Mouse (Mus musculus): ENCODE results near the gene Rab3ip. TPM values are rescaled to one million over a fixed set of nuclear protein-coding genes. Genes with fewer than 3 reads are reported as not detected.

The Rab3ip gene
- polyA plus RNA-seq, 1 experiment: 29.1 TPM

DNA sequence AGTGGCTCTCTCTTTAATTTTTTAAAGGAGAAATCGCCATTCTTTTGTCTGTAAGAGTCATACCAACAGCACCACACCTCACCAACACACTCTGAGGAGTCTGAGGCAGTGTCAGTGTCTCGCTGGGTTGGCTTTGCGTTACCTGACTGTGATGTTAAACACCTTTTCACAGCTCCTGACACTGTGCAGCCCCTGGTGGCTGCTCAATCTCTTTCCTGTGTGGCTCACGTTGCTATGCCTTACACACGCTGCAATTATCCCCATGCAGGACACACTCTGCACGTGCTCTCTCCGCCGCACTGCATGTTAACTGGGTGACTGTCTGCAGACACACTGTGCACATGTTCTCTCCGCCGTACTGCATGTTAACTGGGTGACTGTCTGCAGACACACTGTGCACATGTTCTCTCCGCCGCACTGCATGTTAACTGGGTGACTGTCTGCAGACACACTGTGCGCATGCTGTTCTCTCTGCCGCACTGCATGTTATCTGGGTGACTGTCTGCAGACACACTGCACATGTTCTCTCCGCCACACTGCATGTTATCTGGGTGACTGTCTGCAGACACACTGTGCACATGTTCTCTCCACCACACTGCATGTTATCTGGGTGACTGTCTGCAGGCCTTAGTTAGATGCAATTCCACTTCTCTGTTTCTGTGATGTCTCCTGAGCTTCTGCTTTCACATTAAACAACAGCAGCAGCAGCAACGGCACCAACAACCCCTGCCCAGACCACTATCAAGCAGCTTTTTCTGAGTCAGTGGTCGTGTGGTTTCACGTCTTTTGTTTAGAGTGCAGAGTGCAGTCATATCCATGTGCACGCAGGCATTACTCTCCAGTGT lies 26.7 kb downstream of the Rab3ip start:
- Histone ChIP-seq H3K36me3 (ENCODE audit: control insufficient read depth, insufficient read depth) (peaks cover 20% of the 10 kb centered on the region), H3K4me3 (no peak overlapping the region), H3K79me2 (ENCODE audit: control insufficient read depth, insufficient read depth) (no peaks in the 10 kb centered on the region), H3K4me2 (ENCODE audit: low read depth) (no peak overlapping the region), H3ac (ENCODE audit: control insufficient read depth, insufficient read length) (no peak overlapping the region), H3K27me3 (ENCODE audit: control insufficient read depth, insufficient read depth, insufficient read length) (no peaks in the 10 kb centered on the region)
- TF ChIP-seq TCF12 (IDR thresholded peaks at IDR 0.05; ENCODE audit: insufficient read depth, poor library complexity, severe bottlenecking): no peak
- TF ChIP-seq MAX (IDR thresholded peaks at IDR 0.05; ENCODE audit: low read depth): no peak

DNA sequence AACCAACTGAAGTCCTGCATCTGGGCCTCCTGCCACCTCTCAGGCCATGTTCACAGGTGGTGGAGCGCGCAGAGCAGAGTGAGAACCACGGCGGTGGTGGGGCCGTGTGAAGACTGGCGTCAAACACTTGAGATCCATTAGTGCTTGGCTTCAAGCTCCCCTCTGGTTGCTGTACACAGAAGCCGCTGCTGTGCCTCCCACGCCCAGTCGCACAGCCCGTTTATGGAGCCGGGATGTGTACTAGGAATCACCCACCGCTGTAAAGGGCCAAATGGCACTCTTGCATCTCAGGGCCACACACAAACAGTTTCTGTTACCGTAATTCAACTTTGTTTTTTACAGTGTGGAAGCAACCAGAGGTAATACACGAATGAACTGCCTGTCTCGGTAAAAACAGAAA lies 28.4 kb downstream of the Rab3ip start:
- TF ChIP-seq MYOG (IDR thresholded peaks at IDR 0.05; ENCODE audit: control insufficient read depth in 1 of 3, insufficient read depth in 1 of 3, insufficient read length in 2 of 3, low read depth in 2 of 3): no peak
- no peak for TF ChIP-seq E2F4 (IDR thresholded peaks at IDR 0.05; ENCODE audit: insufficient read depth)
- TF ChIP-seq SRF (IDR thresholded peaks at IDR 0.05; ENCODE audit: control insufficient read depth, insufficient read length, low read depth): no peak
- no peak for TF ChIP-seq CEBPB (IDR thresholded peaks at IDR 0.05; ENCODE audit: insufficient read depth, poor library complexity, severe bottlenecking)
- no peak for TF ChIP-seq REST (IDR thresholded peaks at IDR 0.05; ENCODE audit: insufficient read depth, insufficient read length)
- no peak for TF ChIP-seq TCF12 (IDR thresholded peaks at IDR 0.05; ENCODE audit: insufficient read depth, poor library complexity, severe bottlenecking)
- TF ChIP-seq MAX (IDR thresholded peaks at IDR 0.05; ENCODE audit: low read depth): no peak
- no peak for TF ChIP-seq TCF3 (IDR thresholded peaks at IDR 0.05; ENCODE audit: insufficient read length, low read depth)
- no peak for TF ChIP-seq POLR2AphosphoS2 (IDR thresholded peaks at IDR 0.05; ENCODE audit: insufficient read length, low read depth)
- no peak for TF ChIP-seq USF1 (IDR thresholded peaks at IDR 0.05; ENCODE audit: low read depth)
- TF ChIP-seq MYOD1 (IDR thresholded peaks at IDR 0.05; ENCODE audit: control insufficient read depth in 1 of 3, insufficient read length in 2 of 3, low read depth in 2 of 3): no peak
- TF ChIP-seq POLR2A (IDR thresholded peaks at IDR 0.05; ENCODE audit: insufficient read length, low read depth): no peak
- no peaks in the 10 kb centered on the region for H3K27me3 ChIP-seq (ENCODE audit: control insufficient read depth, insufficient read depth, insufficient read length)
- H3ac ChIP-seq (ENCODE audit: control insufficient read depth, insufficient read length): no peak overlapping the region
- H3K4me3 ChIP-seq: no peak overlapping the region
- no peak overlapping the region for H3K4me2 ChIP-seq (ENCODE audit: low read depth)
- H3K79me2 ChIP-seq (ENCODE audit: control insufficient read depth, insufficient read depth): no peaks in the 10 kb centered on the region
- H3K36me3 ChIP-seq (ENCODE audit: control insufficient read depth, insufficient read depth): peaks cover 24% of the 10 kb centered on the region

DNA sequence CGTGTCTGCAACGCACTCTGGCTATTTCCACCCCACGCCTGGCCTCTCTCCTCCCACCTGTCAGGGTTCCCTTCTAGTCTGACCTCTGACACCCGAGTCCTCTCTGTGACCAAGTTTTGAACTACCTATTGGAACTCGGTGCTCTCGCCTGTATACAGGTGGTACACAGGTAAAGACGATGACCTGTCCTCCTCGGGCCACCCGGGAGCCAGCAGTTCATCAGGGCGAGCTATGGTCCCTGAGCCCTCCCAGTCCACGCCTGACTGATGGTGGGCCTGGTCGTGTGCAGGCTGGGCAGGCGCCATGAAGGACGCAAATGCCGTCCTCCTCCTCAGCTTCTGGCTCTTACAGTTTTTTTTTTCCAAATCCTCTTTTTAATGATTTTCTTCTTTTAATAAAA lies 29.2 kb downstream of the Rab3ip start:
- Histone ChIP-seq H3K4me2 (ENCODE audit: low read depth) (no peak overlapping the region), H3K4me3 (no peak overlapping the region), H3ac (ENCODE audit: control insufficient read depth, insufficient read length) (no peak overlapping the region), H3K27me3 (ENCODE audit: control insufficient read depth, insufficient read depth, insufficient read length) (no peaks in the 10 kb centered on the region), H3K36me3 (ENCODE audit: control insufficient read depth, insufficient read depth) (peaks cover 21% of the 10 kb centered on the region), H3K79me2 (ENCODE audit: control insufficient read depth, insufficient read depth) (no peaks in the 10 kb centered on the region)
- TF ChIP-seq CEBPB (IDR thresholded peaks at IDR 0.05; ENCODE audit: insufficient read depth, poor library complexity, severe bottlenecking) (no peak), SRF (IDR thresholded peaks at IDR 0.05; ENCODE audit: control insufficient read depth, insufficient read length, low read depth) (no peak), USF1 (IDR thresholded peaks at IDR 0.05; ENCODE audit: low read depth) (no peak)

DNA sequence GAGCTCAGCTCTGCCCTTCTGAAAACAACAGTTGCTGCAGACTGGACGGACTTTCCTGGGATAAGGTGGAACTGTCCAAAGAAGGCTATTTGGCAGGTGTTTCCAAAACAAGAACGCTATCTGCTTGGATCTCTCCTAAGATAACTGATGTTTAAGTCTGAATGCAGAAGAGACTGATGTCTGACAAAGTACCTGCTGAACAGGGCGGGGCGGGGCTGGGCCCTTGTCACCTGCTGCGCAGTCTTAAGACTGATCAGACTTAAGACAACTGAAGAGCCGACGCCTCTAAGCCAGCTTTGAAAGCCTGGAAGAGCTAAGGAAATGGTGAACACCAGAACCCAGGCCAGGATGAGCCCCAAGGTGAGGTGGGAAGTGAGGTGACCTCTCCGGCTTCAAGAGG lies 29.9 kb downstream of the Rab3ip start:
- TF ChIP-seq MAX (IDR thresholded peaks at IDR 0.05; ENCODE audit: low read depth): no peak
- no peak for TF ChIP-seq USF1 (IDR thresholded peaks at IDR 0.05; ENCODE audit: low read depth)
- no peak for TF ChIP-seq POLR2AphosphoS2 (IDR thresholded peaks at IDR 0.05; ENCODE audit: insufficient read length, low read depth)
- TF ChIP-seq REST (IDR thresholded peaks at IDR 0.05; ENCODE audit: insufficient read depth, insufficient read length): no peak
- no peak for TF ChIP-seq CEBPB (IDR thresholded peaks at IDR 0.05; ENCODE audit: insufficient read depth, poor library complexity, severe bottlenecking)
- TF ChIP-seq MYOD1 (IDR thresholded peaks at IDR 0.05; ENCODE audit: control insufficient read depth in 1 of 3, insufficient read length in 2 of 3, low read depth in 2 of 3): no peak
- no peak for TF ChIP-seq E2F4 (IDR thresholded peaks at IDR 0.05; ENCODE audit: insufficient read depth)
- Histone ChIP-seq H3K4me3 (no peak overlapping the region), H3ac (ENCODE audit: control insufficient read depth, insufficient read length) (no peak overlapping the region), H3K4me2 (ENCODE audit: low read depth) (no peak overlapping the region), H3K79me2 (ENCODE audit: control insufficient read depth, insufficient read depth) (no peaks in the 10 kb centered on the region), H3K27me3 (ENCODE audit: control insufficient read depth, insufficient read depth, insufficient read length) (no peaks in the 10 kb centered on the region), H3K36me3 (ENCODE audit: control insufficient read depth, insufficient read depth) (peaks cover 13% of the 10 kb centered on the region)

DNA sequence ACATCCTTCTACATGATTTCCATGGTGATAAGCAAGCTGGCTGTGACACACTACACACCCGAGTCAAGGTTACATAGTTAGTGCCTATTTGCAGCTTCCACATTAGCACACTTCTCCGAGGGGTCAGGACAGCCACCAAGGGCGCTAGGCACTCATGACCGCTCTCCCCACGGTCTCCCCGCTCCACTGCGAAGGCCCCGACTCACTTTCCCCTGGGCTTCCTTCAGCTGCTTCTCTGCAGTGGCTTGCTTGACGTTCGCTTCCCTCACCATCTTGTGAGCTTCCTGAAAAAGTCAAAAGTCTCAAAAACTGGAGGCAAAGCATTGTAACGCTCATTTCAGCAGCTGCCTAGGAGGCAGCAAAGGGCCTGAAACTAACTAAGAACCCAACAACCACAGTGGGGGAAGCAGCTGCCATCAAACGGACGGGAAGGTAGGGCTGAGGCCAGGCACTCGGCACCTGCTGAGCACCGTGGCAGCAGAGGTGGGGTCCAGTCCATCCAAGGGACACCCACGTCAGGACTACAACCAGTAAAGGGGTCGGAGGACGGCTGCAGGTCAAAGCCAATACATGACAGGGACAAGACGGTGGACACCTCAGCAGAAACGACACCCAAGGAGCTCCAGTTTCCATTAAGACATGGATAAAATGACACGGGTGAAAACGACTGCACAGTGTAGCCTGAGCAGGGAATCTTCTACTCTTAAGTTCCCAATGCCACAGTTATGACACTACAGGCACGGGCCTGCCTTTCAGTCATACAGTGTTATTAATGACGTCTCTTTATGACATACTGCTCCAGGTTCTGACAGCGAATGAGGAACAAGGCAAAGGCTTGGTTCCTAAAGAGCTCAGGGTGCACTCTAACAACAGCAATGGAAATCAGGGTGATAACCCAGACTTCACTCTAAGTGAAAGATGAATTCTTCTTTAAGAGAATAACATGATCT lies 30.9 kb downstream of the Rab3ip start:
- TF ChIP-seq REST (IDR thresholded peaks at IDR 0.05; ENCODE audit: insufficient read depth, insufficient read length) (no peak), MYOG (IDR thresholded peaks at IDR 0.05; ENCODE audit: control insufficient read depth in 1 of 3, insufficient read depth in 1 of 3, insufficient read length in 2 of 3, low read depth in 2 of 3) (no peak), USF1 (IDR thresholded peaks at IDR 0.05; ENCODE audit: low read depth) (no peak), E2F4 (IDR thresholded peaks at IDR 0.05; ENCODE audit: insufficient read depth) (no peak), MYOD1 (IDR thresholded peaks at IDR 0.05; ENCODE audit: control insufficient read depth in 1 of 3, insufficient read length in 2 of 3, low read depth in 2 of 3) (no peak), TCF12 (IDR thresholded peaks at IDR 0.05; ENCODE audit: insufficient read depth, poor library complexity, severe bottlenecking) (no peak), CEBPB (IDR thresholded peaks at IDR 0.05; ENCODE audit: insufficient read depth, poor library complexity, severe bottlenecking) (no peak), SRF (IDR thresholded peaks at IDR 0.05; ENCODE audit: control insufficient read depth, insufficient read length, low read depth) (no peak), TCF3 (IDR thresholded peaks at IDR 0.05; ENCODE audit: insufficient read length, low read depth) (no peak), POLR2A (IDR thresholded peaks at IDR 0.05; ENCODE audit: insufficient read length, low read depth) (no peak), MAX (IDR thresholded peaks at IDR 0.05; ENCODE audit: low read depth) (no peak), POLR2AphosphoS2 (IDR thresholded peaks at IDR 0.05; ENCODE audit: insufficient read length, low read depth) (no peak)
- H3K36me3 ChIP-seq (ENCODE audit: control insufficient read depth, insufficient read depth): peaks cover 9% of the 10 kb centered on the region

More for the DNA sequence above, 30.9 kb downstream of the Rab3ip start:
- H3K27me3 ChIP-seq (ENCODE audit: control insufficient read depth, insufficient read depth, insufficient read length): no peaks in the 10 kb centered on the region
- no peak overlapping the region for H3K4me2 ChIP-seq (ENCODE audit: low read depth)
- no peak overlapping the region for H3K4me3 ChIP-seq
- no peak overlapping the region for H3ac ChIP-seq (ENCODE audit: control insufficient read depth, insufficient read length)
- H3K79me2 ChIP-seq (ENCODE audit: control insufficient read depth, insufficient read depth): no peaks in the 10 kb centered on the region
